Comparison of ENCODE assay signal across 7 mouse cellular contexts in the genomic region with DNA sequence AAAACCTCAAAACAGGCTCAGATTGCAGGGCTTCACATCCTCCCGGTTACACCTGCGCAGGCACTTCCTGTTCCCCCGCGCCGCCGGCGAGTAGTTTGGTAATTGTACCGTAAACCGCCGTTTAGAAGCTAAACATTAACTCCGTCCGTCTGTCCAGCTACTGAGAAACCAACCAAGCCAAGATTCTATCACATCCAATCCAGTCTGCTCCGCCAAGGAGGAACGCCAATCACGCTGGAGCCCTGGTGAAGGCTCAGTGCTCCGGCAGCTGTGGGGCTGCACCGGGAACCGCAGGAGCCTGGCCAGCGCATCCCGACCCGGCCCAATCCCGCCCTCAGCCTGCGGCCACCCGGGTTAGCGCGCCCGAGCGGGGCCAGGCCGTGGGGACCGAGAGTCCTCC. TPM values are rescaled to one million over a fixed set of nuclear protein-coding genes. Genes with fewer than 3 reads are reported as not detected.
DNase-seq lines count a peak whose midpoint lies in the region; ATAC-seq lines count a peak whose summit lies in the region.

No protein-coding gene starts in this region.

- peak overlapping the region; percentile 79 for H3K4me3 ChIP-seq in liver, embryonic 13.5 days (replicated peaks)
- peak overlapping the region; percentile 87 for H3K4me3 ChIP-seq in neural tube, embryonic 14.5 days (ENCODE audit: low read depth, low read length)

- H3K9ac ChIP-seq in liver, embryonic 13.5 days: peak overlapping the region; percentile 80
- H3K9ac ChIP-seq in neural tube, embryonic 14.5 days (replicated peaks; ENCODE audit: low read depth, low read length): peak overlapping the region; percentile 83

- DNase-seq in retina, embryonic 14.5 days (ENCODE audit: low spot score): peak; percentile 73
- DNase-seq in retina, postnatal 1 day: no peak
- peak; percentile 80 for DNase-seq in brain, adult 2 months (ENCODE audit: low read depth, low spot score)
- no peak for DNase-seq in liver, embryonic 13.5 days
- DNase-seq in cerebellum, adult 9-11 months: no peak

- peak; percentile 54 to 61 for ATAC-seq in hematopoietic stem cell, adult 5-6 weeks (replicated peaks in 1 of 2; ENCODE audit: insufficient read depth in 1 of 2, low FRiP score in 2 of 2, low TSS enrichment in 1 of 2, low read depth in 1 of 2, poor library complexity in 2 of 2, severe bottlenecking in 2 of 2)
- ATAC-seq in liver, embryonic 13.5 days (ENCODE audit: low read depth): peak; percentile 75
- ATAC-seq in neural tube, embryonic 14.5 days (ENCODE audit: low read depth): peak; percentile 90

- peaks cover 26% of the 10 kb centered on the region for H3K4me1 ChIP-seq in liver, embryonic 13.5 days (replicated peaks)
- H3K4me1 ChIP-seq in neural tube, embryonic 14.5 days (ENCODE audit: control insufficient read depth, insufficient read depth, low read length): peaks cover 3% of the 10 kb centered on the region; the same call in 1 of the 2 replicates

- peak overlapping the region; percentile 92 for H3K27ac ChIP-seq in liver, embryonic 13.5 days
- H3K27ac ChIP-seq in neural tube, embryonic 14.5 days (ENCODE audit: low read depth, low read length): peak overlapping the region; percentile 89

- H3K36me3 ChIP-seq in liver, embryonic 13.5 days: no peaks in the 10 kb centered on the region
- no peaks in the 10 kb centered on the region for H3K36me3 ChIP-seq in neural tube, embryonic 14.5 days (ENCODE audit: control insufficient read depth, insufficient read depth, low read length)

- H3K4me2 ChIP-seq in liver, embryonic 13.5 days: peak overlapping the region; percentile 97
- peak overlapping the region; percentile 54 for H3K4me2 ChIP-seq in neural tube, embryonic 14.5 days (ENCODE audit: low read depth, low read length)

- no peaks in the 10 kb centered on the region for H3K27me3 ChIP-seq in liver, embryonic 13.5 days
- no peaks in the 10 kb centered on the region for H3K27me3 ChIP-seq in neural tube, embryonic 14.5 days (ENCODE audit: control insufficient read depth, insufficient read depth, low read length)

- under 1% methylated on average over 30 of the region's 30 CpGs for WGBS in liver, embryonic 13.5 days (ENCODE audit: insufficient replicate concordance)
- WGBS in neural tube, embryonic 14.5 days: under 1% methylated on average over 30 of the region's 30 CpGs

- no peaks in the 10 kb centered on the region for H3K9me3 ChIP-seq in liver, embryonic 13.5 days (replicated peaks)
- H3K9me3 ChIP-seq in neural tube, embryonic 14.5 days (ENCODE audit: control insufficient read depth, low read length): no peaks in the 10 kb centered on the region

RNA-seq across cellular contexts. Expression of gene Usp53, which starts 0.5 kb away (rescaled TPM):
- total RNA-seq in hematopoietic stem cell, adult 5-6 weeks (2017): 14.6 and 18.9 TPM in 2 replicates
- 1.7 and 2.2 TPM in 2 replicates for polyA plus RNA-seq in liver, embryonic 13.5 days (2015; fragmentation: Nextera tagmentation; extraction: Ambion mirVana)
- 10.2 and 15.1 TPM in 2 replicates for polyA plus RNA-seq in neural tube, embryonic 14.5 days (2014; fragmentation: Nextera tagmentation; extraction: Ambion mirVana)

RNA-seq across cellular contexts. Expression of gene Myoz2, which starts 51.0 kb away (rescaled TPM):
- not detected in 2 replicates for total RNA-seq in hematopoietic stem cell, adult 5-6 weeks (2017)
- 0.45 and 0.61 TPM in 2 replicates for polyA plus RNA-seq in liver, embryonic 13.5 days (2015; fragmentation: Nextera tagmentation; extraction: Ambion mirVana)
- polyA plus RNA-seq in neural tube, embryonic 14.5 days (2014; fragmentation: Nextera tagmentation; extraction: Ambion mirVana): 0.55 TPM in 1 of 2 replicates, not detected in the other

RNA-seq across cellular contexts. Expression of gene 1810037I17Rik, which starts 59.8 kb away (rescaled TPM):
- total RNA-seq in hematopoietic stem cell, adult 5-6 weeks (2017): 30.1 and 31.5 TPM in 2 replicates
- polyA plus RNA-seq in liver, embryonic 13.5 days (2015; fragmentation: Nextera tagmentation; extraction: Ambion mirVana): 124 and 134 TPM in 2 replicates
- polyA plus RNA-seq in neural tube, embryonic 14.5 days (2014; fragmentation: Nextera tagmentation; extraction: Ambion mirVana): 89.3 and 90.3 TPM in 2 replicates

Comparison
In these comparisons a context has a peak if more than half of its experiments do, and no peak if none do; other contexts are left out.
1. DNase-seq: peak in retina, embryonic 14.5 days (single experiment) and brain, adult 2 months (single experiment); none in retina, postnatal 1 day (single experiment), liver, embryonic 13.5 days (single experiment) and cerebellum, adult 9-11 months (single experiment).
2. Peak in every context shown above with its lines, with median percentiles within 50 percentile points of each other: ATAC-seq.